Mouse (Mus musculus) heart, postnatal 0 days (tissue): ENCODE measurements around the gene Appl1. TPM values are rescaled to one million over a fixed set of nuclear protein-coding genes. Genes with fewer than 3 reads are reported as not detected.

Experiments used
- ATAC-seq: fragments of 200-750 bp; cut with Nextera tagmentation; 2 replicates; pipeline ENCODE4 v1.8.0; 2017; ENCODE audit warnings: low read depth, moderate number of reproducible peaks, moderate library complexity; ENCODE audit not compliant: insufficient read depth
- DNase-seq: peaks from one replicate; pipeline ENCODE4 v3.0.0-alpha.2; 2016; ENCODE audit warnings: low spot score
- H3K27ac ChIP-seq: fragments of 300-500 bp; sonication (generic); 2 replicates; pipeline ENCODE4 v1.5.1; 2014; ENCODE audit warnings: low read depth, mild to moderate bottlenecking
- H3K27me3 ChIP-seq: fragments of 300-500 bp; sonication (generic); 2 replicates; pipeline ENCODE4 v1.6.1; 2014; ENCODE audit warnings: low read length, mixed read lengths; ENCODE audit not compliant: control insufficient read depth, insufficient read depth
- H3K36me3 ChIP-seq: fragments of 300-500 bp; sonication (generic); replicated peaks from 2 replicates; pipeline ENCODE4 v1.6.1; 2014; ENCODE audit warnings: low read length, mixed read lengths; ENCODE audit not compliant: control insufficient read depth, insufficient read depth
- H3K4me1 ChIP-seq: fragments of 300-500 bp; sonication (generic); 2 replicates; pipeline ENCODE4 v1.6.1; 2014; ENCODE audit warnings: antibody characterized with exemption; ENCODE audit not compliant: control insufficient read depth, insufficient read depth
- H3K4me2 ChIP-seq: fragments of 300-500 bp; sonication (generic); 2 replicates; pipeline ENCODE4 v1.6.1; 2014; ENCODE audit warnings: low read depth, mild to moderate bottlenecking, low read length, moderate library complexity
- H3K4me3 ChIP-seq: fragments of 300-500 bp; sonication (generic); 2 replicates; pipeline ENCODE4 v1.5.1; 2014; ENCODE audit warnings: low read depth, low read length
- H3K9ac ChIP-seq: fragments of 300-500 bp; sonication (generic); replicated peaks from 2 replicates; pipeline ENCODE4 v1.6.1; 2014; ENCODE audit warnings: low read depth, low read length, mixed read lengths
- H3K9me3 ChIP-seq: fragments of 300-500 bp; sonication (generic); replicated peaks from 2 replicates; pipeline ENCODE4 v1.6.1; 2016; ENCODE audit warnings: low read length; ENCODE audit not compliant: control insufficient read depth
- CTCF ChIP-seq: IDR thresholded peaks from 2 replicates; pipeline ENCODE4 v1.5.1; 2016; ENCODE audit warnings: antibody characterized with exemption, control low read depth, low read depth
- EP300 ChIP-seq: IDR thresholded peaks from 2 replicates; pipeline ENCODE4 v1.6.1; 2016; ENCODE audit warnings: antibody characterized with exemption, low read depth
- WGBS: fragments of 180-500 bp; shearing (Covaris S2); extraction: QIAGEN DNeasy Blood & Tissue Kit; methylation state at CpG from one replicate; pipeline ENCODE4 v1.1.7; 2014; 5-methylcytosine and 5-hydroxymethylcytosine counted together
- polyA plus RNA-seq: library from polyadenylated mRNA; unstranded; fragments of >200 nt; fragmentation: Nextera tagmentation; extraction: Ambion mirVana; gene quantifications from 2 replicates; pipeline ENCODE4 v1.2.1, GENCODE M21; 2015
- total RNA-seq: library from RNA; depleted of rRNA; stranded (reverse); fragments of >200 nt; gene quantifications from 2 replicates; pipeline ENCODE4 v1.2.3, GENCODE M21; 2014; ENCODE audit warnings: low replicate concordance

Appl1 gene
- total and polyA plus RNA-seq, 2 experiments from 2014 or later, result 14.9 to 26.8 TPM

- 64% methylated on average over 7 of the region's 7 CpGs for WGBS
- TF ChIP-seq CTCF, result no peak
- no peak for TF ChIP-seq EP300
- no peak for ATAC-seq
Measured at GRCm38 (mm10) chr14:27004906-27005305, 33.9 kb upstream of the Appl1 start.

GRCm38 (mm10) chr14:27000386-27000785 lies 29.4 kb upstream of the Appl1 start:
- no peak overlapping the region for H3K27ac ChIP-seq
- H3K4me3 ChIP-seq, result peak overlapping the region; percentile 10; the same call in 1 of the 2 replicates
- ATAC-seq (no peak), DNase-seq (no peak)
- H3K4me1 ChIP-seq, result no peaks in the 10 kb centered on the region
- H3K4me2 ChIP-seq, result peak overlapping the region; percentile 40; the same call in 1 of the 2 replicates
- TF ChIP-seq CTCF (no peak), EP300 (no peak)
- no peaks in the 10 kb centered on the region for H3K27me3 ChIP-seq
- no peak overlapping the region for H3K9ac ChIP-seq
- H3K36me3 ChIP-seq, result no peaks in the 10 kb centered on the region
- 6% methylated on average over 11 of the region's 11 CpGs for WGBS
- H3K9me3 ChIP-seq, result no peaks in the 10 kb centered on the region

More at GRCm38 (mm10) chr14:27004906-27005305, 33.9 kb upstream of the Appl1 start:
- no peak for DNase-seq
- H3K4me3 ChIP-seq, result no peak overlapping the region
- no peaks in the 10 kb centered on the region for H3K36me3 ChIP-seq
- no peaks in the 10 kb centered on the region for H3K9me3 ChIP-seq
- no peaks in the 10 kb centered on the region for H3K4me1 ChIP-seq
- H3K27me3 ChIP-seq, result no peaks in the 10 kb centered on the region
- H3K27ac ChIP-seq, result no peak overlapping the region
- no peak overlapping the region for H3K4me2 ChIP-seq
- no peak overlapping the region for H3K9ac ChIP-seq

GRCm38 (mm10) chr14:26996257-26996656 lies 25.2 kb upstream of the Appl1 start:
- Histone ChIP-seq H3K27ac (no peak overlapping the region), H3K4me1 (peaks cover 14% of the 10 kb centered on the region), H3K4me2 (no peak overlapping the region), H3K27me3 (no peaks in the 10 kb centered on the region), H3K4me3 (no peak overlapping the region), H3K9ac (no peak overlapping the region), H3K36me3 (no peaks in the 10 kb centered on the region), H3K9me3 (no peaks in the 10 kb centered on the region)
- ATAC-seq, result no peak
- TF ChIP-seq EP300, result no peak
- no peak for TF ChIP-seq CTCF
- no peak for DNase-seq

- no peaks in the 10 kb centered on the region for H3K27me3 ChIP-seq
- DNase-seq (peak; percentile 40), ATAC-seq (peak; percentile 67; the same call in 1 of the 2 replicates)
- peak within 1 kb of the TSS; percentile 52 for H3K9ac ChIP-seq
- H3K36me3 ChIP-seq, result no peaks in the 10 kb centered on the region
- H3K4me1 ChIP-seq, result peaks cover 14% of the 10 kb centered on the region
- H3K27ac ChIP-seq, result peak within 1 kb of the TSS; percentile 62
- no peaks in the 10 kb centered on the region for H3K9me3 ChIP-seq
- TF ChIP-seq CTCF (peak; percentile 20; the same call in 1 of the 2 replicates), EP300 (no peak)
- peak within 1 kb of the TSS; percentile 81 for H3K4me2 ChIP-seq
- WGBS, result 7% methylated on average over 16 of the region's 16 CpGs
- peak within 1 kb of the TSS; percentile 51 for H3K4me3 ChIP-seq
Measured at GRCm38 (mm10) chr14:26994211-26994741, 23.2 kb upstream of the Appl1 start, which contains the start of gene Hesx1. Gene Hesx1, plus strand, starts transcription at chr14:26994416.

- H3K4me3 ChIP-seq, result no peak overlapping the region
- 14% methylated on average over 3 of the region's 3 CpGs for WGBS
- no peak for DNase-seq
- H3K4me2 ChIP-seq, result no peak overlapping the region
- H3K9ac ChIP-seq, result no peak overlapping the region
- H3K27ac ChIP-seq, result peak overlapping the region; percentile 62; the same call in 1 of the 2 replicates
- no peak for TF ChIP-seq EP300
- TF ChIP-seq CTCF, result no peak
- peaks cover 14% of the 10 kb centered on the region for H3K4me1 ChIP-seq
- H3K9me3 ChIP-seq, result no peaks in the 10 kb centered on the region
- 0 out of 2 replicates have a peak, but pooled peaks have one; percentile 17 for ATAC-seq
- H3K36me3 ChIP-seq, result no peaks in the 10 kb centered on the region
- no peaks in the 10 kb centered on the region for H3K27me3 ChIP-seq
Measured at GRCm38 (mm10) chr14:26993427-26993826, 22.4 kb upstream of the Appl1 start.

GRCm38 (mm10) chr14:26991622-26992021 lies 20.6 kb upstream of the Appl1 start:
- TF ChIP-seq EP300, result no peak
- no peak for TF ChIP-seq CTCF
- ATAC-seq (no peak), DNase-seq (no peak)
- no peaks in the 10 kb centered on the region for H3K27me3 ChIP-seq
- WGBS, result 82% methylated on average over 18 of the region's 18 CpGs
- H3K9me3 ChIP-seq, result no peaks in the 10 kb centered on the region
- H3K9ac ChIP-seq, result no peak overlapping the region
- no peak overlapping the region for H3K27ac ChIP-seq
- H3K4me1 ChIP-seq, result peaks cover 14% of the 10 kb centered on the region
- H3K4me2 ChIP-seq, result no peak overlapping the region
- H3K36me3 ChIP-seq, result no peaks in the 10 kb centered on the region
- no peak overlapping the region for H3K4me3 ChIP-seq
